ENCODE assay signal across 9 mouse cellular contexts in the genomic region with DNA sequence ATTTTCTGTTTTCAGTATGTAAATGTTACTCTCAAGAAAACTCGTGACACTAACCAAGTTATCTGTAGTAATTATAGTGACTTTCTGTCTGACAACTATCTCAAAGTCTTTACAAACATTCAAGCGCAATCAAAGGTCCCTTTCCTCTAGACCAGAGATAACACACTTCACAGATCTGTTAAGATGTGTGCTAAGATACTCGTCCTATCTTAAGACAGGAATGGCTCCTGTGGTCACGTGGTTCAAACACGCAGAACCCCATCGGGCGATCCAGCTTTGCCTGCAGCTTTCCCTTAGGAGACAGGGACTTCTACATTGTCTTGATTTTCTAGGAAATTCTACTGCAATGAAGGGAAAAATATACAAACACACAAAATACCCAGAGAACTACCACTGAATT. TPM values are rescaled to one million over a fixed set of nuclear protein-coding genes. Genes with fewer than 3 reads are reported as not detected.
DNase-seq lines count a peak whose midpoint lies in the region; ATAC-seq and TF ChIP-seq lines count a peak whose summit lies in the region.
"Had no signal": no experiment of that assay in that cellular context is flagged by ENCODE, and none has a peak within 500 bp of the region (broad histone marks: within the 10 kb centered on the region; RNA-seq: fewer than 3 reads in every experiment).

No protein-coding gene starts in this region.

- 87% methylated on average over 7 of the region's 7 CpGs for WGBS in forebrain, embryonic 14.5 days
- WGBS in forebrain, embryonic 15.5 days = 90% methylated on average over 7 of the region's 7 CpGs
- WGBS in midbrain, embryonic 12.5 days = 83% methylated on average over 7 of the region's 7 CpGs
- 78% methylated on average over 7 of the region's 7 CpGs for WGBS in midbrain, postnatal 0 days
- 84% methylated on average over 7 of the region's 7 CpGs for WGBS in neural tube, embryonic 15.5 days

- no peak for ATAC-seq in forebrain, embryonic 14.5 days
- ATAC-seq in forebrain, embryonic 15.5 days (replicated peaks) = no peak
- ATAC-seq in midbrain, embryonic 12.5 days (ENCODE audit: low FRiP score, low read depth) = no peak
- no peak for ATAC-seq in midbrain, postnatal 0 days (ENCODE audit: low FRiP score)
- ATAC-seq in neural tube, embryonic 15.5 days (ENCODE audit: low FRiP score) = no peak
- ATAC-seq in granulocyte monocyte progenitor cell, adult 5-6 weeks (replicated peaks; ENCODE audit: poor library complexity, severe bottlenecking) = no peak

- no peaks in the 10 kb centered on the region for H3K36me3 ChIP-seq in forebrain, embryonic 14.5 days (ENCODE audit: control insufficient read depth, insufficient read depth, low read length)
- H3K36me3 ChIP-seq in forebrain, embryonic 15.5 days = no peaks in the 10 kb centered on the region
- no peaks in the 10 kb centered on the region for H3K36me3 ChIP-seq in midbrain, embryonic 12.5 days
- H3K36me3 ChIP-seq in midbrain, postnatal 0 days (ENCODE audit: insufficient read depth, low read length) = no peaks in the 10 kb centered on the region
- H3K36me3 ChIP-seq in neural tube, embryonic 15.5 days = no peaks in the 10 kb centered on the region

- peak overlapping the region; percentile 58; the same call in 1 of the 2 replicates for H3K4me2 ChIP-seq in forebrain, embryonic 14.5 days (ENCODE audit: low read length)
- no peak overlapping the region for H3K4me2 ChIP-seq in forebrain, embryonic 15.5 days (replicated peaks)
- 0 out of 2 replicates have a peak overlapping the region, but pooled peaks have one; percentile 1 for H3K4me2 ChIP-seq in midbrain, embryonic 12.5 days (replicated peaks)
- no peak overlapping the region for H3K4me2 ChIP-seq in midbrain, postnatal 0 days (ENCODE audit: low read depth, low read length, poor library complexity, severe bottlenecking)
- H3K4me2 ChIP-seq in neural tube, embryonic 15.5 days = 0 out of 2 replicates have a peak overlapping the region, but pooled peaks have one; percentile 63

- H3K27me3 ChIP-seq in forebrain, embryonic 14.5 days (replicated peaks; ENCODE audit: control insufficient read depth, insufficient read depth, low read length) = no peaks in the 10 kb centered on the region
- H3K27me3 ChIP-seq in forebrain, embryonic 15.5 days = no peaks in the 10 kb centered on the region
- H3K27me3 ChIP-seq in midbrain, embryonic 12.5 days = no peaks in the 10 kb centered on the region
- no peaks in the 10 kb centered on the region for H3K27me3 ChIP-seq in midbrain, postnatal 0 days (ENCODE audit: insufficient read depth, low read length)
- no peaks in the 10 kb centered on the region for H3K27me3 ChIP-seq in neural tube, embryonic 15.5 days (replicated peaks)

- H3K9ac ChIP-seq in forebrain, embryonic 14.5 days (ENCODE audit: low read length) = no peak overlapping the region
- H3K9ac ChIP-seq in forebrain, embryonic 15.5 days (replicated peaks) = no peak overlapping the region
- H3K9ac ChIP-seq in midbrain, embryonic 12.5 days (replicated peaks) = no peak overlapping the region
- no peak overlapping the region for H3K9ac ChIP-seq in midbrain, postnatal 0 days (replicated peaks; ENCODE audit: low read length, poor library complexity, severe bottlenecking)
- H3K9ac ChIP-seq in neural tube, embryonic 15.5 days (replicated peaks) = no peak overlapping the region

- no peak overlapping the region for H3K27ac ChIP-seq in forebrain, embryonic 14.5 days (ENCODE audit: low read depth, low read length)
- no peak overlapping the region for H3K27ac ChIP-seq in forebrain, embryonic 15.5 days (replicated peaks)
- no peak overlapping the region for H3K27ac ChIP-seq in midbrain, embryonic 12.5 days (replicated peaks)
- H3K27ac ChIP-seq in midbrain, postnatal 0 days (ENCODE audit: low read depth, low read length) = no peak overlapping the region
- no peak overlapping the region for H3K27ac ChIP-seq in neural tube, embryonic 15.5 days (replicated peaks)

- no peak overlapping the region for H3K4me3 ChIP-seq in forebrain, embryonic 14.5 days (ENCODE audit: low read depth, low read length)
- H3K4me3 ChIP-seq in forebrain, embryonic 15.5 days = no peak overlapping the region
- H3K4me3 ChIP-seq in midbrain, embryonic 12.5 days = no peak overlapping the region
- H3K4me3 ChIP-seq in midbrain, postnatal 0 days (ENCODE audit: low read depth, low read length) = no peak overlapping the region
- no peak overlapping the region for H3K4me3 ChIP-seq in neural tube, embryonic 15.5 days (replicated peaks)

- no peaks in the 10 kb centered on the region for H3K9me3 ChIP-seq in forebrain, embryonic 14.5 days (replicated peaks; ENCODE audit: control insufficient read depth, low read length)
- no peaks in the 10 kb centered on the region for H3K9me3 ChIP-seq in forebrain, embryonic 15.5 days
- no peaks in the 10 kb centered on the region for H3K9me3 ChIP-seq in midbrain, embryonic 12.5 days
- no peaks in the 10 kb centered on the region for H3K9me3 ChIP-seq in midbrain, postnatal 0 days (ENCODE audit: low read length)
- H3K9me3 ChIP-seq in neural tube, embryonic 15.5 days (replicated peaks) = no peaks in the 10 kb centered on the region

- no peak for DNase-seq in forebrain, embryonic 14.5 days (ENCODE audit: low spot score)
- DNase-seq in midbrain, postnatal 0 days (ENCODE audit: low spot score) = no peak
- peak; percentile 47 for DNase-seq in liver
- DNase-seq in spleen, postnatal 36 days (ENCODE audit: low spot score in 2 of 2) = no peak
- DNase-seq: right cerebral cortex, adult 18-20 months had no signal

- H3K4me1 ChIP-seq in forebrain, embryonic 14.5 days (ENCODE audit: control insufficient read depth, insufficient read depth, low read length) = peaks cover 20% of the 10 kb centered on the region
- peaks cover 40% of the 10 kb centered on the region for H3K4me1 ChIP-seq in forebrain, embryonic 15.5 days
- H3K4me1 ChIP-seq in midbrain, embryonic 12.5 days = peaks cover 29% of the 10 kb centered on the region
- H3K4me1 ChIP-seq in midbrain, postnatal 0 days (ENCODE audit: insufficient read depth, low read length) = peaks cover 23% of the 10 kb centered on the region; the same call in 1 of the 2 replicates
- H3K4me1 ChIP-seq in neural tube, embryonic 15.5 days = peaks cover 39% of the 10 kb centered on the region

- TF ChIP-seq CTCF in midbrain, postnatal 0 days (IDR thresholded peaks at IDR 0.05) = no peak

RNA-seq across cellular contexts. Expression of a gene that starts 6.9 kb away (rescaled TPM):
- 12.2 and 14.2 TPM in 2 replicates for polyA plus RNA-seq in forebrain, embryonic 14.5 days (2014; fragmentation: Nextera tagmentation; extraction: Ambion mirVana)
- 13.0 and 13.2 TPM in 2 replicates for polyA plus RNA-seq in forebrain, embryonic 15.5 days (2015; fragmentation: Nextera tagmentation; extraction: Ambion mirVana)
- 17.8 and 22.0 TPM in 2 replicates for polyA plus RNA-seq in midbrain, embryonic 12.5 days (2016; fragmentation: Nextera tagmentation; extraction: Ambion mirVana)
- total RNA-seq in midbrain, postnatal 0 days (2014; rRNA removed) = 25.8 and 36.8 TPM in 2 replicates
- polyA plus RNA-seq in midbrain, postnatal 0 days (2015; fragmentation: Nextera tagmentation; extraction: Ambion mirVana) = 8.6 and 11.1 TPM in 2 replicates
- polyA plus RNA-seq in neural tube, embryonic 15.5 days (2015; fragmentation: Nextera tagmentation; extraction: Ambion mirVana) = 11.2 and 12.8 TPM in 2 replicates
- 30.8 and 35.4 TPM in 2 replicates for total RNA-seq in granulocyte monocyte progenitor cell, adult 5-6 weeks (2014; fragmentation: Nextera tagmentation)
- 12.9 and 13.4 TPM in 2 replicates for total RNA-seq in granulocyte monocyte progenitor cell, adult 5-6 weeks (2017)

Comparison
In these comparisons a context has a peak if more than half of its experiments do, and no peak if none do; other contexts are left out.
1. H3K4me2 ChIP-seq: peak in forebrain, embryonic 14.5 days (single experiment), midbrain, embryonic 12.5 days (single experiment) and neural tube, embryonic 15.5 days (single experiment); none in forebrain, embryonic 15.5 days (single experiment) and midbrain, postnatal 0 days (single experiment).